Mouse (Mus musculus) MEL (cell line): ENCODE results near the gene Ctdsp1.

Experiments
- CTCF ChIP-seq, 3 experiments: IDR thresholded peaks in 2 of 3; conservative IDR thresholded peaks in 1 of 3; 2 replicates each; pipeline ENCODE4 v1.5.1; 2011 to 2012; ENCODE audit warnings: low read length in 3 of 3, low read depth in 2 of 3, mild to moderate bottlenecking in 2 of 3, improper control_type of control experiment in 1 of 3, inconsistent platforms in 1 of 3, mixed read lengths in 1 of 3, moderate library complexity in 1 of 3; ENCODE audit not compliant: control insufficient read depth in 1 of 3, insufficient read depth in 1 of 3, poor library complexity in 1 of 3, severe bottlenecking in 1 of 3
- E2F4 ChIP-seq: IDR thresholded peaks from 2 replicates; pipeline ENCODE4 v1.6.1; 2011; ENCODE audit warnings: low read depth, low read length, improper control_type of control experiment, borderline replicate concordance
- GATA1 ChIP-seq: IDR thresholded peaks from 2 replicates; pipeline ENCODE4 v1.6.1; 2011; ENCODE audit warnings: low read depth, low read length, improper control_type of control experiment
- MAFK ChIP-seq: IDR thresholded peaks from 2 replicates; pipeline ENCODE4 v1.6.1; 2011; ENCODE audit warnings: low read depth, mild to moderate bottlenecking, low read length, improper control_type of control experiment, borderline replicate concordance
- NELFE ChIP-seq: IDR thresholded peaks from 2 replicates; pipeline ENCODE4 v1.6.1; 2011; ENCODE audit warnings: low read depth, low read length, improper control_type of control experiment
- POLR2A ChIP-seq, 2 experiments: IDR thresholded peaks; 2 replicates each; pipeline ENCODE4 v1.6.1; 2011 to 2012; ENCODE audit warnings: low read length in 2 of 2, mild to moderate bottlenecking in 2 of 2, control low read depth in 1 of 2, improper control_type of control experiment in 1 of 2, low read depth in 1 of 2, moderate library complexity in 1 of 2; ENCODE audit not compliant: control insufficient read depth in 1 of 2, insufficient read depth in 1 of 2, poor library complexity in 1 of 2
- ZC3H11A ChIP-seq: IDR thresholded peaks from 2 replicates; pipeline ENCODE4 v1.6.1; 2012; ENCODE audit warnings: low read depth, mild to moderate bottlenecking, inconsistent platforms, low read length, improper control_type of control experiment
- ZNF384 ChIP-seq: IDR thresholded peaks from 2 replicates; pipeline ENCODE4 v1.6.1; 2012; ENCODE audit warnings: low read depth, mild to moderate bottlenecking, inconsistent platforms, low read length, improper control_type of control experiment

GRCm38 (mm10) chr1:74343161-74343560 lies 48.1 kb upstream of the Ctdsp1 start:
- TF ChIP-seq CTCF (IDR thresholded peaks at IDR 0.05 in 2 of 3, conservative IDR thresholded peaks at IDR 0.05 in 1 of 3; ENCODE audit: control insufficient read depth in 1 of 3, insufficient read depth in 1 of 3, low read depth in 2 of 3, low read length in 3 of 3, poor library complexity in 1 of 3, severe bottlenecking in 1 of 3), result no peak
- TF ChIP-seq ZNF384, result no peak
- no peak for TF ChIP-seq GATA1
- no peak for TF ChIP-seq ZC3H11A
- TF ChIP-seq MAFK, result no peak
- no peak for TF ChIP-seq E2F4
- TF ChIP-seq POLR2A (IDR thresholded peaks at IDR 0.05; ENCODE audit: control insufficient read depth in 1 of 2, insufficient read depth in 1 of 2, low read depth in 1 of 2, low read length in 2 of 2, poor library complexity in 1 of 2), result no peak
- no peak for TF ChIP-seq NELFE
